Mouse (Mus musculus) adrenal gland, postnatal 36 days (tissue): ENCODE results near the gene Olfr275. TPM values are rescaled to one million over a fixed set of nuclear protein-coding genes. Genes with fewer than 3 reads are reported as not detected.
"Not testable (repeated sequence)": the region's sequence is repeated elsewhere in the genome, so short reads cannot be mapped to it uniquely, and the experiment has no call there.

Source experiments
- DNase-seq, 2 experiments: peaks; one replicate each; pipeline ENCODE4 v3.0.0; 2021; ENCODE audit warnings: mixed read lengths in 1 of 2
- long read RNA-seq, 2 experiments: library from polyadenylated mRNA; stranded (forward); transcript quantifications; one replicate each; pipeline ENCODE4 v2.0.0; 2021; ENCODE audit warnings: borderline sequencing depth in 2 of 2
- total RNA-seq, 2 experiments: library from RNA; stranded (reverse); gene quantifications; 2 replicates each; pipeline ENCODE4 v1.2.3; 2021

The Olfr275 gene
- not detected for total RNA-seq
- long read RNA-seq, experiment 1: 0 reads
- long read RNA-seq, experiment 2: 0 reads

- DNase-seq: no peak
These were observed at the start of gene Olfr275 for GRCm38 (mm10) chr4:52814304-52814703. Gene Olfr275, plus strand, starts transcription at chr4:52814604.

- DNase-seq: no peak
These were observed 48.8 kb upstream of the Olfr275 start for GRCm38 (mm10) chr4:52765612-52766011.

DNA sequence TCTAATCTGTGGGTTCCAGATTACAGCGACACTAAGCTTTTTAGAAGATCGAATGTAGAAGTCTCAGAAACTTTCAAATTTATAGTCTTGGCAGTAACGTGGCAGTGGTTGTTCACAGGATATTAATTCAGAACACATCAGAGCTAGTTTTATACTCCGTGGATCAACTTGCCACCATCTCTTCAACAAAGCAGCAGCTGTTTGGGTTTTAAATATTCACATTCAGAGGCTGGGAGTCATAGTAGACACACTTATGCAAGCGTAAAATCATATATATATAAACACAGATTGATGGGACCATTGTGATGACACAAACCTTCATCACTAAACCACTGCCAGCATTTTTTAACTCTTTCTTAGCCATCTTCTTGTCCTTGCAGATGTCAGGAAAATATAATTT, 42.2 kb upstream of the Olfr275 start:
- DNase-seq: no peak

GRCm38 (mm10) chr4:52800013-52800412, 14.4 kb upstream of the Olfr275 start:
- DNase-seq: no peak

- DNase-seq: no peak
These were observed 2.5 kb upstream of the Olfr275 start for GRCm38 (mm10) chr4:52811871-52812270.

GRCm38 (mm10) chr4:52821375-52821774, 7.0 kb downstream of the Olfr275 start:
- no peak for DNase-seq

DNA sequence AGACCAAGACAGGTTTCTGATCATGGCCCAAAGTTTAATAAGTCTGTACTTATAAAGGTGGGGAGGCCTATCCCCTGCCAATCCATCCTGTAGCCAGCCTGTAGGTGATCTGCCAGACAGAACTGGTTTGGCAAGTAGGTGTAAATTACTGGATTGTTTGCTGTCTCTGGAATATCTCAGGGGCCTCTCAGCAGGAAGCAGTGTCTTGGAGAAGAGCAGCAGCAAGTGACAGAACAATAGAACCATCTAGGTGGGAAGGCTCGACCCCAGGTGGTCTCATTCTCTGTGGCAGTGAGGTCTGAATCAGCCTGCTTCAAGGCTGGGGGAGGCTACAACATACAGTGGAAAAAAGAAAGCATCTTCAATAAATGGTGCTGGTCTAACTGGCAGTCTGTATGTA, 31.0 kb downstream of the Olfr275 start:
- not testable (repeated sequence) for DNase-seq

DNA sequence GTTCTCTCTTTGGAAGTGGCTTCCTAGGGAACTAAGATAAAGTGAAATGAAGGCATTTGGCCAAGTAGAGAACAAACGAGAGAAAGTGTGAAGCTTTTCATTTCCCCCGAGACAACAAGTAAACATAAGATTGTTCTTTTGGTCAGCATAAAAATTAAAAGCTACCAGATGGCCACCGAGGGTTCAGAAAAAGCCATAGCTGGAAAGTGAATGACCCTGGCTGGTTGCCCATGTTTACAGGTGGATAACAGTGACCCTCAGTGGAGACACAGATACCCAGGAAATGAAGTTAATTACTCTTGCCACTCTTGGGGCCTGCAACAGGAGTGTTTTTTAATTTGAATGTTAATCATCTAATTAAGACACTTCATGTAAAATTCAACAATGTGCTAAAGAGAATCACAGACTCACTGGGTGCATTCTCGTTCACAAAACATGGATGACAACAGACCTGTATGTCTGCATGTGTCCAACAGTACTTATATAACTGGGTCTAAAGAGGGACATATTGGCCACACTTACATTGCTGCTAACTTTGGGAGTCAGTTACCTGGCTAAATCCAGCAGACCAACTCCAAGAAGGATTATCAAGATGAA, 34.7 kb downstream of the Olfr275 start:
- no peak for DNase-seq

DNA sequence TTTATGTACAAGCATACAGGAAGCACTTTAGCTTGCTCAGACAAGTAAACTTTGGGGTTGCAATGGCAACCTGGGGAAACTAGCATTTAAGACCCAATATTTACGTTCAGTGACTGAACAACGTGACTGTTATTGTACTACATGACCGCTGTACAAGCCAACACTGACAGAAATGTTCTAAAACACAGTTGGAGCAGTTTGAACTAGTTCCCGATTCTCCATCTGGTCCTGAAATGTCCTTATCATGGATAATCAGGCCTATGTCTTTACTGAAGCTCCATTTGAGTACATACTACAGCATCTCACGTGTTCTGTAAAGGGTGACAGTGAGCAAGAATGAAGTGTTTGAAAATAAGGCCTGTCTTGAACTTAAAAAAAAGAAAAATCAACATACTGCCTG, 35.3 kb downstream of the Olfr275 start:
- DNase-seq: no peak

GRCm38 (mm10) chr4:52859136-52859535, 44.7 kb downstream of the Olfr275 start, which contains the start of gene Olfr273:
Gene Olfr273, minus strand, starts transcription at chr4:52859236.
- DNase-seq: no peak

DNA sequence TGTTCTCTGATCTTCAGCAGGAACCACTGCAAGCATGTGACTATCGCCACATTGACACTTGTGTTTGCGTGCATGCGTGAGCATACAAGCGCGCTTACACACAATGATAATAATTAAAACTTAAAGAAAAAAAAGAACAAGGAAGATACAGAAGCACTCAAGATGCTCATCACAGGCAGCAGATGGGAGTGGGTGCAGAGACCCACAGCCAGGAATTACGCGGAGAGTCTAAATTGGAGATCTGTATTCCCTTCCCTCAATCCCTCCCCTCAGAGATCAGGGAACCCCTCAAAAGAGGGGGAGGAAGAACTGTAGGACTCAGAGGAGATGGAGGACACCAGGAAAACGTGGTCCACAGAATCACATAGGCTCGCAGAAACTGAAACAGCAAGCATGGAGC, 49.8 kb downstream of the Olfr275 start:
- DNase-seq: no peak

Other genes starting within 250 kb of the Olfr275 start
- not detected for gene Toporsl, start 218.3 kb upstream of the Olfr275 start, total RNA-seq
- not detected for gene Olfr273, start 44.6 kb downstream of the Olfr275 start, total RNA-seq
- gene Olfr272, start 104.6 kb downstream of the Olfr275 start, total RNA-seq: not detected
- gene Olfr270, start 149.9 kb downstream of the Olfr275 start, total RNA-seq: not detected
- gene Nipsnap3a, start 174.7 kb downstream of the Olfr275 start, total RNA-seq: not detected
- 10 to 100 TPM; 32.8 to 57.0 TPM for gene Nipsnap3b, start 197.3 kb downstream of the Olfr275 start, total RNA-seq